Mouse (Mus musculus) kidney, adult 18-20 months (tissue): ENCODE measurements around the gene Ap1g2.

Source experiments
- DNase-seq: peaks from one replicate; pipeline ENCODE4 v3.0.0; 2021

Gene Ap1g2

GRCm38 (mm10) chr14:55105836-55106809 is at the start of gene Ap1g2:
Gene Ap1g2 (minus strand): TSS chr14:55106593.
- DNase-seq = peak; percentile 88

DNA sequence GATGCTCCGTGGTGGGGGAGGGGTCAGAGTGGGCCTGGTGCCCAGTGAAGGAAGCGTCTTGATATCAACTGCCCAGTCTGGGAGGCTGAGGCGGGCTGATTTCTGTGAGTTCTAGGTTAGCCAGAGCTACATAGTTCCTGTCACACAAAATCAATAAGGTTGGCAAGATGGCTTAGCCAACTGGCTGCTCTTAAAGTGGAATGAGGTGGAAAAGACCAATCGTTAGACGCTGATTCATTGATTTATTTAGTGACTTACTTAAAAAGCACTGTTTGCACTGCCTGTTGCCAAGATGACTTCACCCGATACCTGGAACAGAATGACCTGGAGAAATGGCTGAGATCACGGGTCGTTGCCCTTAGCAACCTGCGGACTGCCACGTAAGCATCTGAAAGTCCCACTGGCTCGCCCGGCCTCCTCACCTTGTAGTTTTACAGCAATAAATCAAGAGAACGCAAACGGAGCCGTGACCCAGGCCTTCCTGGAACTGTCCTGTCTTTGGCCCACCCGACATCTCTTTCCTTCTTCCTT is 46.6 kb upstream of the Ap1g2 start:
- DNase-seq = peak; percentile 31

- DNase-seq = no peak
These were observed 45.8 kb upstream of the Ap1g2 start for GRCm38 (mm10) chr14:55152174-55152573.

DNA sequence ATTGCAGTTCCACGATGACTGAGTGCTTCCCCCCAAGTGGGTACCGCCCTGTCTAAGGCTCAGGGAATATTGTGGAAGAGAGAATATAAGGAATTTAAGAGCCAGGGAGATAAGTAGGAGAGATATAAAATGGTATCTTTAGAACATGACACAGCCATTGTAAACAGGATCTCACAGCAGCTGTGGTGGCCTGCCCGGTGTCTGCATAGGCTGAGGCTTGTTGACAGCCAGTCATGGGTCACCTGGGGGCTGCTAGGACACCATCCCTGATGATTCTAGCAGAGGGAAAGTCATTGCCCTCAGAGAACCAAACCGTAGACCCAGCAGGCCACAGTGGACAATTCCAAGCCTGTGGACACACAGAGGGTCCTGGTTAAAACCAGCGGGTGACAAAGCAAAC is 44.6 kb upstream of the Ap1g2 start:
- no peak for DNase-seq

DNA sequence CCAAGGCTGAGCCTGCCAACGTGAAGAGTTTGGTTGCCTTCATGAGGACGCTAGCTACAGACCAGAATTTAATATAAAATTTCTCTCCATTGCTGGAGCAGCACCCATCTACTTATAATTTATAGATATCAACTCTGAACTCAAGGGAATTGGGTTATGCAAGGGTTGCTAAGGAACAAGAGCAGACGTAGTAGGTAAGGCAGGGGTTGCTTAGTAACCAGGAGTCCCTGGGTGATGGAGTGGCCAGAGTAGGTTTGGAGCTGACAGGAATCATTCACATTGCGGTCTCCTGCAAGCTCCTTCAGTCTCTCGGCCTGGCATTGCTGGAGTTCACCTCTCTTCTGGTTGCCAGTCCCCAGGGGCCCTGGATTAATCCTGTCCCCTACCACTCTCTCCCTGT is 42.6 kb upstream of the Ap1g2 start:
- no peak for DNase-seq

GRCm38 (mm10) chr14:55148363-55148915 is 42.0 kb upstream of the Ap1g2 start:
- peak; percentile 23 for DNase-seq

- DNase-seq = no peak
These were observed 40.5 kb upstream of the Ap1g2 start for GRCm38 (mm10) chr14:55146829-55147401.

DNA sequence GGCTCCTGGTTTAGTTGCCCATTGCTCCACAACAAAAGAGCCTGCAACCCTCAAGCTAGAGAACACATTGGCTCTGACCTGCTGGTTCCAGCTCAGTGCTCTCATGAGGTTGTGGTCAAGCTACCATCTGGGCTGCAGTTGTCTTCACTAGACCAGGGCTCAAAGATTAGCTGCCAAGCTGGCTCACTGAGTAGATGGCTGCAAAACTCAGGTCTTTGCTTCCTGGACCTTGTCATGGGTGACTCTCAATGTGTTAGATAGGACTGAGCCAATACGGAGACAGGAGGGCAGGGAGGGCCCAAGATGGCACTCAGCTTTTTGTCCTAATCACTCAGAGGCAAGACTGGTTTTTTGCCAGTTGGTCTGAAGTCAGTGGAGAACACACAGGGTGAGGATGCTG is 39.9 kb upstream of the Ap1g2 start:
- no peak for DNase-seq

GRCm38 (mm10) chr14:55139313-55139712 is 32.9 kb upstream of the Ap1g2 start:
- no peak for DNase-seq

GRCm38 (mm10) chr14:55135676-55136075 is 29.3 kb upstream of the Ap1g2 start:
- DNase-seq = no peak

- no peak for DNase-seq
These were observed 20.1 kb upstream of the Ap1g2 start for GRCm38 (mm10) chr14:55126521-55126920.

DNA sequence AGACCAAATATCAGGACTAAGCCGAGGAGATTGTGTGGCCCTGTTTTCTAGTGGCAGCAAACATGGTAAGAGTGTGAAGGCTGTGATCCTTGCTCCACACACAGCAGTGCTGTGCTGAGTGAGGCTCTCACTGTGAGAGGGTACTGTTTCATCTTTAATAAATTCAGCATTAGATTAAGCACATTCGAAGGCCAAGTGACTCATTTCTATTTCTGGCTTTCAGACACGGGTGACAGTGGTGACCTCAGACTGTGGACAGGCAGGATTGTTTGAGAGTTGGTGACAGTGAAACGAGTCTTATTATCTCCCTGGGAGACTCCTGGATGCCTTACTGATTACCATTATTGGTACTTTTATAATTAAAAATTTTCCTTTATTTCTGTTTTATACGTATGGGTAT is 19.3 kb upstream of the Ap1g2 start:
- no peak for DNase-seq

- DNase-seq = no peak
These were observed 16.0 kb upstream of the Ap1g2 start for GRCm38 (mm10) chr14:55122359-55122758.

DNA sequence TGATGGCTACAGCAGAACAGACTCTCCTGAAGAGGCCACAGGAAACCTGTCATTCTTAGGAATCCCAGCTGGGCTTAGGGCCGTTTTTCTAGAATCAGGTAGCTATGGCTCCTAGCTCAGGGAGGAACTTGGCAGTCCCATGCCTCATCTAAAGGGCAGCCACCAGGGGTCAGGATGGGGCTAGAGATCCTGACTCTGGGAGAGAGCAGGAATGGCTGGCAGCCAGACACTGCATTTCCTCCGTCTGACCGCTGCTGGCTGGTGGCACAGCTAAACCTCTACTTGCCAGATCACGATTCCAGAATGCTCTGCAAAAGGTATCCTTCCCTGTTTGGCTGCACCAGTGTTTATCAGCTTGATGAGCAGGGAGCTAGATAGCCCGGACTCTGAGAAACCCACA is 15.6 kb upstream of the Ap1g2 start:
- DNase-seq = peak; percentile 82

DNA sequence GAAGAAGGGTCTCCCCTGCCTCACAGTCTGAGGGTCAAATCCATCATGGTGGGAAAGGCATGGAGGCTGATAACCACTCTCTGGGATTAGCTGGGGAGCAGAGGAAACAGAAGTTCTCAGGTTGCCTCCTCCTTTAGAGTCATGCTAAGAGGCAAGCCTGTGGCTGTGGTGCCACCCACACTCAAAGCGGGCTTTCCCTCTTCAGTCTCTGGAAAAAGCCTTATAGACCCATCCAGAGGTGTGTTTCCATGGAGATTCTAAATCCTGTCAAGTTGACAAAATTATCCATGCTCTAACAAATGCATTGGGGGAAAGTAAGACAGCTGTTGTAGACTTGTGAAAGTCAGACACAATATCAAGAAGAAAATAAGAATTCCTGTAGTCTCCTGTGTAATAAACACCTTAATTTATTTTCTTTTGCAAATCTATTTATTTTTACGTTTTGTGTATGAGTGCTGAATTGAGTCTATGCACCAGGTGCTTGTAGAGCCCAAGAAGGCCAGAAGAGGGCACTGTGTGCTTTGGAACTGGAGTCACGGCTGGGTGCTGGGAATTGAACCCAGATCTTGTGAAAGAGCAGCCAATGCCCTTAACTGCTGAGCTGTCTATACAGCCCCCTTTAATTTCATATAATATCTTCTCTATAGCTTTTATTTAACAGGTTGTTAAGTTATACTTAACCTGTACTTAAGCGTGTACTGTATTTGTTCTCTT is 13.2 kb upstream of the Ap1g2 start:
- DNase-seq = no peak

DNA sequence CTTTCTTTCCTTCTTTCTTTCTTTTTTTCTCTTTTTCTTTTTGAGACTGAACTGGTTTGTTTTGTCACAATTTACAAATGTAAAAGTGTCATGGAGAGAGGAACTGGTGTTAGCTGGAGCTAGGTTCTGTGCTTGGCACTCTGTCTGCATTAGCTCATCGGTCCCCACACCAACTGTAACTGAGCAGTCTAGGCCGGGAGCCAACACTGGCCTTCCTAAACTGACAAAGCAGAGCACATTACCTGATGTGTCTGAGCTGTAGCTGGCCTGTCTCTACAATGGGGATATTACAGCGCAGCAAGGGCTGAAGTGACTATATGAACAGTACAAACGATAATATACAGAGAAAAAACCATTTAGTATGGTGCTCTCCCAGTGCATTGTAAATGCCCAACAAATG is 12.5 kb upstream of the Ap1g2 start:
- DNase-seq = no peak

DNA sequence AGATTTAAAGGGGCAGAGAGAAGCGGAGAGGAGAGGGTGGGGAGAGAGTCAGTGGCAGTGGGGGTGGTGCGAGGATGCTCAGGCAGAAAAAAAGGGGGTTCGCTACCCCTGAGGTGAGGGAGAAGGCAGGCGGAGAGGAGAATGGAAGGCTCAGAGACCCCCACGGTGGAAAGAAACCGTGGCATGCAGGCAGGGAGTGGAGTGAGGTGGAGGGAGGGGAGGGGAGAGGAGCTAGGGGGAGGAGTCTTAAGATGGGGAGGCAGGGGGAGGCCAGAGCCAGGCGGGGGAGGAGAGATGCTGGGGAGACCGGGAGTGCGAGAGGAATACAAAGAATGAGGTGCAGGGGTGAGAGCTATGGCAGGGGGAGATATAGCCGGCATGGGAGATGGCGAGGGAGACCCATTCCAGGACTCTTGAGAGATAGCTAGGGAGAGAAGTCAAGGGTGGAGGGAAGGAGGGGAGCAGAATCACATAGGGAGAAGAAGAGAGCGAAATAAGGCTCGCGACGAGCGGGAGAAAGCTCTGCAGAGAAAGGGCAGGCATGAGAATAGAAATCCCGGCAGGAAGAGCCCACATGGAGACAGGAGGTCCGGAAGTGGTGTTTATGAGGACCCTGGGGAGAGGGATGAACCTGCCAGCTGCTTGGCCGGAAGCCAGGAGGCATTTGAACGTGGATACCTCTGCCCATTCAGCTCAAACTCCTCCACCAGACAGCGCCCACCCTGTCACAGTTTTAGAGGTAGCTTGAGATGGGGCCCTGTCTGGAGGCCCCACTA is 10.2 kb upstream of the Ap1g2 start, which contains the start of gene Jph4:
TSS of gene Jph4 (minus strand) at position 511 of the 776 bp plus-strand sequence.
- no peak for DNase-seq

DNA sequence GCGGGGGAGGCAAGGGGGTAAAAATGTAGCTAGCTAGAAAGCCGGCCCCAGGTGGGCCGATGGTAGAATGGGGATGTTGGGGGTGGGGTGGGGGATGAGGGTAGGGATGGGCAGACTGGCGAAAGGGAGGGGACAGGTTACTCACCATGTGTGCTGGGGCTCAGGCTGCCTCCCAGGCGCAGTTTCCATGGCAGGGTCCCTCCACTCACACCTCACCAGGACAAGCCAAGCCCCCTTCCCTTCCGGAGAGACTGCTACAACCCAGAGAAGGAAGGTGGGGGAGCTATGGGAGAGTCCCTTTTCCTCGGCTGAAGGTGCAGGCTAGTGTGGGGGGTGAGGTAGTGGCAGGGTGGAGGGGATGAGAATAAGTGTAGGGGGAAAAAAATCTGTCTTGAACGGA is 9.5 kb upstream of the Ap1g2 start:
- DNase-seq = no peak

- peak; percentile 51 for DNase-seq
These were observed 8.6 kb upstream of the Ap1g2 start for GRCm38 (mm10) chr14:55114759-55115701.

GRCm38 (mm10) chr14:55113975-55114645 is 7.7 kb upstream of the Ap1g2 start:
- DNase-seq = no peak
